Mouse (Mus musculus): ENCODE results near the gene Pik3r2.

DNA sequence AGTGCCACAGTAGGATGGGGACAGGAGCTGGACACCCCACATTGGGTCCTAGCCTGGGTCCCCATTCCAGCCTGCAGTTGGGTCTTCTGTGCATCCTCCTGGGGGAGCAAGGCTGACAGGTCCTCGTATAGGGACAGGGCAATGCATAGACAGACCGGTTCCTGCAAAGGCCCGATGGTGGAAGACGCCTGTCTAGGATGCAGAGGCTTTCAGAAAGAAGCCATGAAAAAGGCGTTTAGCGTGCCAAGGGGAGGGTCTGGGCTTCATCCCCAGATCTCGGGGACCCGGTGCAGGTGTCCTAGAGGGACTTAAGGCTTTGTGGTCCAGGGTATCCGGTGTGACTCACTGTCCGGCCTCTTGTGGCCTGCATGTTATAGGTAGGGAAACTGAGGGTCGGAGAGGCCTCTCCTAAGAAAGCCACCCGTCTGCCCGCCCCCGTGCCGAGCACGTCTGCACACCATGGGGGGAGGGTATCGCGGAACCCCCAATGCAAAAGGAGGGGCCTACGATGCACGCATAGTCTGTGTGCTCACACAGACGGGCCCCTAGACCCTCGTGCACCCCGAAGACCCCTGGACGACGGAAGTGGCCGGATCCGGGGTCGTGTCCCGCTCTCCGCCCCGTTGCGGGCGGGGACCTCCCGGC lies 540 bp downstream of the Pik3r2 start:
- TF ChIP-seq POLR2A (IDR thresholded peaks at IDR 0.05; ENCODE audit: insufficient read depth, low read length) (no peak), CTCF (IDR thresholded peaks at IDR 0.05; ENCODE audit: low read depth, low read length) (no peak), EP300 (IDR thresholded peaks at IDR 0.05; ENCODE audit: insufficient read depth, low read depth, low read length) (no peak)

Data from ES-Bruce4 (cell line).